Comparison of ENCODE assay signal across 11 mouse cellular contexts in genomic region chr1:152394956-152395515, GRCm38 (mm10).
"Had no signal": no experiment of that assay in that cellular context is flagged by ENCODE, and none has a peak within 500 bp of the region (broad histone marks: within the 10 kb centered on the region; RNA-seq: fewer than 3 reads in every experiment).

No protein-coding gene starts in this region.

- H3K36me3 ChIP-seq: hindbrain, embryonic 15.5 days; limb, embryonic 10.5 days; liver, embryonic 15.5 days; midbrain, embryonic 10.5 days; neural tube, embryonic 12.5 days had no signal

- H3K27me3 ChIP-seq: neural tube, embryonic 12.5 days had no signal

- H3K4me1 ChIP-seq: liver, embryonic 15.5 days; neural tube, embryonic 12.5 days had no signal

- H3K27ac ChIP-seq: hindbrain, embryonic 15.5 days; left cerebral cortex, adult 2 months; limb, embryonic 10.5 days; liver, embryonic 15.5 days; midbrain, embryonic 10.5 days; neural tube, embryonic 12.5 days; stomach, postnatal 0 days had no signal

- H3K4me3 ChIP-seq: hindbrain, embryonic 15.5 days; left cerebral cortex, adult 2 months; limb, embryonic 10.5 days; liver, embryonic 15.5 days; midbrain, embryonic 10.5 days; neural tube, embryonic 12.5 days had no signal

- H3K4me2 ChIP-seq: hindbrain, embryonic 15.5 days; liver, embryonic 11.5 days; liver, embryonic 15.5 days; neural tube, embryonic 12.5 days had no signal

- H3K9ac ChIP-seq: hindbrain, embryonic 15.5 days; liver, embryonic 15.5 days; neural tube, embryonic 12.5 days had no signal

- H3K9me3 ChIP-seq: hindbrain, embryonic 15.5 days; limb, embryonic 10.5 days; liver, embryonic 15.5 days; neural tube, embryonic 12.5 days had no signal

- ATAC-seq: intestine, postnatal 0 days had no signal

- DNase-seq: midbrain, embryonic 14.5 days; thymus, postnatal 4 days had no signal
